Mouse (Mus musculus) inflammation-experienced regulatory T-cells (primary cell): ENCODE data around the gene Rassf3. TPM values are rescaled to one million over a fixed set of nuclear protein-coding genes. Genes with fewer than 3 reads are reported as not detected.

Source experiments
- polyA plus RNA-seq, 2 experiments: library from polyadenylated mRNA; unstranded; fragments of 100-300 nt; shearing (Covaris generic); gene quantifications; one replicate each; pipeline ENCODE4 v1.2.1; 2017

Rassf3 gene
- polyA plus RNA-seq = 10 to 100 TPM; 20.1 to 27.0 TPM

DNA sequence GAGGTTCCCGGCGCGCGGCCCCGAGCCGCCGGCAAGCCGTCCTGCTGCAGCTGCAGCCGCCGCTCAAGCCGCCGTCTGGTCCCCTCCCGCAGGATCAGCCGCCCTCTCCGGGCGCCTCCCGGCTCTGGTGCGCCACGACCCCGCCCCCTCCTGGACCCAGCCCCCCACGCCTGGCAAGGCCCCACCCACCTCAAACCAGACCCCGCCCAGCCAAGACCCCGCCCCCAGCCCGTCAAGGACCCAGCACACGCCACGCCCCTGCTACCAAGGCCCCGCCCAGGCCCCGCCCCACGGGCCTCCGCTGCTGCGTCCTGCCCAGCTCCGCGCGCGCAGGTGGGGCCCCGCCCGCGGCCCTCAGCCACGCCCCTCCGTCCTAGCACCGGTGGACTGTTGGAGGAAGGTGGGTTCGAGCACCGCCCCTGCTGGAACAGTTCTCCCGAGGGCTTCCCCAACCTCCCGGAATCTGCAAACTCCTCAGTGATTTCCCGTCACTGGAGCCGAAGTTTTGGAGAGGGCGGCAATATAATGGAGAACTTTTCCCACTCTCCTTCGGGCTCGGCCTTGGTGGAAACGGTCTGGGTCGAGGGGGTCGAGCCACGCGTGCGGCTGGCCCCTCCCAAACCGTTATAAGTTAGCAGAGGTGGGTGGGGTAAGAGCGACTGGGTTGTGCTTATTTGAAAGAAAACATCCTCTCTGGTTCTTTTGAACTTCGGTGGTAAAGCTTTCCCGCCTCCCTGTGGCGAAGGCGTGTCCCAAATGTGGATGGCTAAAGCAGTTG is at the start of gene Rassf3:
Gene Rassf3, minus strand, starts transcription at position 158 of the 778 bp plus-strand sequence.

DNA sequence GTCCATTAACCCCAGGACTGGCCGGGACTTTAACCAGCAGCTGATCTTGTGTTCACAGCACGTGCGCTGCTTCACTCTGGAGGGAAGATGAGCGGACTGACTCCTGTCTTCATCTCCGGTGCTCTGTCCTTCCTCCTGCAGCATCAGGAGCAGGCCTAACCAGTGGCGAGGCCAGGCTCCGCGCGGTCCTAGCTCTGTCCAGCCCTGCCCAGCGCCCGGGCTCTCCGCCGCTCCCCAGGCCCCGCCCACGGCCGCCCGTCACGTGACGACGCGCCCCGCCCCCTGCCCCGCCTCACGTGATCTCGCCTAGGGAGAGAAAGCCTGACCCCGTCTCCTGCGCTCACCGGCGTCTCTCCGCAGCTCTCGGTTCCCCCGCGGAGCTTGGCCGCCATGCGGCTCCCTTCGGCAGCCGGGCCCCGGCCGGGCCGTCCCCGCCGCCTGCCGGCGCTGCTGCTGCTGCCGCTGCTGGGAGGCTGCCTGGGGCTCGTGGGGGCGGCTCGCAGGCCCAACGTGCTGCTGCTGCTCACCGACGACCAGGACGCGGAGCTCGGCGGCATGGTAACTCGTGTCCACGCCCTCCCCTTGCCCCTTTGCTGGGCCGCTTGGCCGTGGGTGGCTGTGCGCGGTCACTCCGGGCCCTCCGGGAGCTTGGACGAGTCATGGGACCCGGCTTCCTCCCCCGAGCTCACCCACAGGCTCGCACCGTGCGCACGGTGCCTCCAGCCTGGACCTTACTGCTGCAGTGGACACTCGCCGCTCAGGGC is 111.2 kb downstream of the Rassf3 start, which contains the start of gene Gns:
Gene Gns, plus strand, starts transcription at position 290 of the 764 bp plus-strand sequence.

Other genes starting within 250 kb of the Rassf3 start
- gene Tbc1d30, start 125.1 kb downstream of the Rassf3 start, polyA plus RNA-seq = 10 to 100 TPM; 16.8 to 17.4 TPM
- 10 to 100 TPM; 27.9 to 39.5 TPM for gene Gns, start 111.3 kb downstream of the Rassf3 start, polyA plus RNA-seq
- 10 to 100 TPM; 82.1 to 92.8 TPM for gene Tbk1, start 110.4 kb upstream of the Rassf3 start, polyA plus RNA-seq
- gene Xpot, start 150.0 kb upstream of the Rassf3 start, polyA plus RNA-seq = 10 to 100 TPM; 36.0 to 56.6 TPM
- gene D930020B18Rik, start 165.2 kb upstream of the Rassf3 start, polyA plus RNA-seq = under 1 TPM; 0.23 to 0.31 TPM